Mouse (Mus musculus) heart, embryonic 13.5 days (tissue): ENCODE results near the gene Snx29. TPM values are rescaled to one million over a fixed set of nuclear protein-coding genes. Genes with fewer than 3 reads are reported as not detected.

Experiments used
- ATAC-seq: fragments of 200-750 bp; cut with Nextera tagmentation; 2 replicates; pipeline ENCODE4 v1.8.0; 2017; ENCODE audit warnings: moderate TSS enrichment; ENCODE audit not compliant: insufficient number of reproducible peaks, low FRiP score, low TSS enrichment; ENCODE audit errors: extremely low read depth
- H3K27ac ChIP-seq: fragments of 300-500 bp; sonication (generic); replicated peaks from 2 replicates; pipeline ENCODE4 v1.5.1; 2015; ENCODE audit warnings: moderate library complexity, mild to moderate bottlenecking, inconsistent platforms
- H3K27me3 ChIP-seq: fragments of 300-500 bp; sonication (generic); replicated peaks from 2 replicates; pipeline ENCODE4 v1.6.1; 2015; ENCODE audit warnings: mild to moderate bottlenecking, inconsistent platforms
- H3K36me3 ChIP-seq: fragments of 300-500 bp; sonication (generic); 2 replicates; pipeline ENCODE4 v1.6.1; 2015; ENCODE audit warnings: mild to moderate bottlenecking, inconsistent platforms
- H3K4me1 ChIP-seq: fragments of 300-500 bp; sonication (generic); 2 replicates; pipeline ENCODE4 v1.6.1; 2015; ENCODE audit warnings: inconsistent platforms
- H3K4me2 ChIP-seq: fragments of 300-500 bp; sonication (generic); 2 replicates; pipeline ENCODE4 v1.6.1; 2015; ENCODE audit warnings: inconsistent platforms, mild to moderate bottlenecking, moderate library complexity
- H3K4me3 ChIP-seq: fragments of 300-500 bp; sonication (generic); 2 replicates; pipeline ENCODE4 v1.5.1; 2015; ENCODE audit warnings: moderate library complexity, mild to moderate bottlenecking, inconsistent platforms
- H3K9ac ChIP-seq: fragments of 300-500 bp; sonication (generic); 2 replicates; pipeline ENCODE4 v1.6.1; 2015; ENCODE audit warnings: inconsistent platforms, mild to moderate bottlenecking, moderate library complexity
- H3K9me3 ChIP-seq: fragments of 300-500 bp; sonication (generic); 2 replicates; pipeline ENCODE4 v1.6.1; 2016; ENCODE audit warnings: inconsistent platforms
- WGBS: fragments of 180-500 bp; shearing (Covaris S2); methylation state at CpG from one replicate; pipeline ENCODE4 v1.1.7; 2015; ENCODE audit warnings: mixed read lengths; 5-methylcytosine and 5-hydroxymethylcytosine counted together
- polyA plus RNA-seq: library from polyadenylated mRNA; unstranded; fragments of >200 nt; fragmentation: Nextera tagmentation; extraction: Ambion mirVana; gene quantifications from 2 replicates; pipeline ENCODE4 v1.2.1, GENCODE M21; 2015

The Snx29 gene
- polyA plus RNA-seq, 1 experiment from 2014 or later, result 6.0 TPM

DNA sequence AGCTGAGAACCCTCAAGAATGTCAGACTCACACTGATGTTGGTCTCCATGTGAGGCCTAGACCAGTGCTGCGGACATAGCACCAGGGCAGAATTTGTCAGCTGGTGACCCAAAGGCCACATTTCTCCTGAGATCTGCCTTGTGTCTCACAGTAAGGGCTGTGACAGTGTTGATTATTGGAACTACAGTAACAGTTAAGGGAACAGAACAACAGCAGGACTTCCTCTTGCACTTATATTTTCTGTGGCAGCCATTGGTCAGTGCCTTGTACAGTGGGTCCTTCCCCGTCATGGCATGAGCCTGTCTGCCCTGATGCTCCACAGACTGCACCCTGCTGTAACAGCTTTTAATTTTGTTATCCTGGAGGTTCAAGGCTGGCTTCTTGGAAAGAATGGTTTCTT lies 403.2 kb downstream of the Snx29 start:
- no peak for ATAC-seq
- 60% methylated on average over 2 of the region's 2 CpGs for WGBS
- Histone ChIP-seq H3K4me1 (no peaks in the 10 kb centered on the region), H3K27ac (no peak overlapping the region), H3K27me3 (no peaks in the 10 kb centered on the region), H3K9ac (no peak overlapping the region), H3K4me2 (no peak overlapping the region), H3K9me3 (no peaks in the 10 kb centered on the region), H3K4me3 (no peak overlapping the region), H3K36me3 (no peaks in the 10 kb centered on the region)

- Histone ChIP-seq H3K4me2 (no peak overlapping the region), H3K9ac (no peak overlapping the region), H3K27ac (no peak overlapping the region), H3K9me3 (no peaks in the 10 kb centered on the region), H3K4me3 (no peak overlapping the region), H3K36me3 (no peaks in the 10 kb centered on the region), H3K27me3 (no peaks in the 10 kb centered on the region), H3K4me1 (no peaks in the 10 kb centered on the region)
- 83% methylated on average over 9 of the region's 9 CpGs for WGBS
- no peak for ATAC-seq
Measured at GRCm38 (mm10) chr16:11727331-11727730, 404.6 kb downstream of the Snx29 start.

DNA sequence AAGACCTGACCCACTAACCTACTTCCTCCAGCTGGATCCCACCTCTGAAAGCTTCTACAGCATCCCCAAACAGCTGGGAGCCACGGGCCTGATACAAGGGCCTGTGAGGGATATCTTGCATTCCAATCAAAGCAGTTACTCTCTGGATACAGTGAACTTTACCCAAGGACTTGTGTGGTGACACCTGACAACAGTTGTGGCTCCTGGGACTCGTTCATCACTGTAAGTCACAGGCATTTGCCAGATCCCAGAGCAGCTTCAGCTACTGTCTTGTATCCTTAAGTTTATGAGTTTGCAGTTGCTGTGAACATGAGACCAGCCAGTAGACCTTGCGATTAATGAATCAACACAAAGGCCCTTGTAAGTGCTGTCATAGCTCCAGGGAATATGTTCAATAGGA lies 405.4 kb downstream of the Snx29 start:
- Histone ChIP-seq H3K9ac (no peak overlapping the region), H3K27me3 (no peaks in the 10 kb centered on the region), H3K9me3 (no peaks in the 10 kb centered on the region), H3K4me1 (no peaks in the 10 kb centered on the region), H3K27ac (no peak overlapping the region), H3K4me3 (no peak overlapping the region), H3K36me3 (no peaks in the 10 kb centered on the region), H3K4me2 (no peak overlapping the region)
- WGBS, result 61% methylated on average over 3 of the region's 3 CpGs
- no peak for ATAC-seq

DNA sequence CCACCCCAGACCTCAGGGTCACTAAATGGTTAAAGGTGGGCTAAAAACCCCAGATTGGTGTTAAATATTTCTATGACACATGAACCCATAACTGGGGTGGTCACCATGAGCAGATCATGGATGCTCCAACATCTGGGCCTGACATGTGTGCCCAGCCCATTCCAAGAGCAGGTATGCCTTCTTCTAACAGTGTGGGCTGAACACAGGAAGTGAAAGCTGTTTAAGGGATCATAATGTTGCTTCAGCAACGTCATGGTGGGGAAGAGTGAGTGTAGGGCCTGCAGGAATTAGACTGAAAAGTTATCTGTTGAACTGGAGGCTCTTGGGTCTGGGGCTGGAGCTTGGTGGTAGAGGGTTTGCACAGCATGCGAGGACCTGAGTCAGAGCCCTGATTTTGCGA lies 405.9 kb downstream of the Snx29 start:
- H3K4me2 ChIP-seq, result no peak overlapping the region
- no peak overlapping the region for H3K27ac ChIP-seq
- no peaks in the 10 kb centered on the region for H3K9me3 ChIP-seq
- H3K4me3 ChIP-seq, result no peak overlapping the region
- H3K9ac ChIP-seq, result no peak overlapping the region
- H3K36me3 ChIP-seq, result no peaks in the 10 kb centered on the region
- no peak for ATAC-seq
- H3K27me3 ChIP-seq, result no peaks in the 10 kb centered on the region
- WGBS, result 71% methylated on average over 3 of the region's 3 CpGs
- no peaks in the 10 kb centered on the region for H3K4me1 ChIP-seq

- Histone ChIP-seq H3K4me2 (no peak overlapping the region), H3K36me3 (no peaks in the 10 kb centered on the region), H3K27ac (no peak overlapping the region), H3K9me3 (no peaks in the 10 kb centered on the region), H3K4me1 (no peaks in the 10 kb centered on the region), H3K27me3 (no peaks in the 10 kb centered on the region), H3K4me3 (no peak overlapping the region), H3K9ac (no peak overlapping the region)
- no peak for ATAC-seq
- 55% methylated on average over 6 of the region's 6 CpGs for WGBS
Measured at GRCm38 (mm10) chr16:11729111-11729510, 406.4 kb downstream of the Snx29 start.

DNA sequence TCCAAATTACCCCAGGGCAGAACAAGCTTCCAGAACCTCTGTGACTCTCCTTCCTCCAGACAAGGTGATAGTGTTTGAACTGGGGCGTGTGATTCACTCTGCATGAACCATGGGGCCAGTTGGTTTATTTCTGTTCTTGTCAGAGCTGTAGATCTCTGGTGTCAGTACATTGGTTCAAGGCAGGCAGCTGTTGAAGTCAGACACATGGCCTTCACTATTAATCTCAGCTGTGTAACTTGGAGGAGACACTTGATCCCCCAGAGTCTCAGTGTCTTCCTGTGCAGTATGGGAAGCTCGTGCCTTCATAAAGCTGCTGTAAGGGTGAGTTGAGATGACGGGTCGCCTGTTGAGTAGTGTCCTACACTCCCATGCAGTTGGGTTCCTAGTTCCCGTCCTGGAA lies 407.1 kb downstream of the Snx29 start:
- Histone ChIP-seq H3K36me3 (no peaks in the 10 kb centered on the region), H3K4me1 (no peaks in the 10 kb centered on the region), H3K9me3 (no peaks in the 10 kb centered on the region), H3K27ac (no peak overlapping the region), H3K9ac (no peak overlapping the region), H3K4me2 (no peak overlapping the region), H3K4me3 (no peak overlapping the region), H3K27me3 (no peaks in the 10 kb centered on the region)
- 73% methylated on average over 5 of the region's 5 CpGs for WGBS
- ATAC-seq, result no peak

DNA sequence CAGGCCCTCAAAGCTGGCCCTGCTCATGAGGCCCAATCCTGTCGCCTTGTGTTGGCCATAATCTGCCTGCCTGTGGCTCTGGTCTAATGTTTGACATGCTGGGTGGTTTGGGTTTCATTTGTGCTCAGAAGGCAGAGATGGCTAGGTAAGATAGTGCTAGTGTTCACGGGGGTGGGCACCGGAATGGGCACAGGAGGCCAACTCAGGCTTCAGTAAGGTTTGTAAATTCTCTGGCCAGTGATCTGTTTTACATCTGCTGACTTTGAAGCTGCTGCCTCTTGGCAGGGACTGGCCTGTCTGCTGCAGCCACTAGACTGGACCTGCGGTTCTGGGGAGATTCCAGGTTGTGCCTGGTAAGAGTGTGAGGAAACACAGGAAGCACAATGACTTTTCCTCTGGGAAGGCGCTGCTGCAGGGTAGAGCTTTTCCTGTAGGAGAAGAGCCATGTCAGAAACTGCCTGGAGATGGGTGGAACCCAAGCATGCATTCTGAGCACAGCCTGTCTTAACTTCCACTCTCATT lies 408.4 kb downstream of the Snx29 start:
- no peaks in the 10 kb centered on the region for H3K36me3 ChIP-seq
- 62% methylated on average over 5 of the region's 5 CpGs for WGBS
- H3K4me2 ChIP-seq, result no peak overlapping the region
- H3K9me3 ChIP-seq, result no peaks in the 10 kb centered on the region
- no peaks in the 10 kb centered on the region for H3K4me1 ChIP-seq
- H3K9ac ChIP-seq, result no peak overlapping the region
- no peak overlapping the region for H3K27ac ChIP-seq
- ATAC-seq, result no peak
- H3K4me3 ChIP-seq, result no peak overlapping the region
- no peaks in the 10 kb centered on the region for H3K27me3 ChIP-seq

GRCm38 (mm10) chr16:11738341-11738740 lies 415.6 kb downstream of the Snx29 start:
- Histone ChIP-seq H3K36me3 (no peaks in the 10 kb centered on the region), H3K9ac (no peak overlapping the region), H3K27me3 (no peaks in the 10 kb centered on the region), H3K4me2 (no peak overlapping the region), H3K9me3 (no peaks in the 10 kb centered on the region), H3K4me1 (no peaks in the 10 kb centered on the region), H3K4me3 (no peak overlapping the region), H3K27ac (no peak overlapping the region)
- WGBS, result 43% methylated on average over 7 of the region's 7 CpGs
- ATAC-seq, result no peak

DNA sequence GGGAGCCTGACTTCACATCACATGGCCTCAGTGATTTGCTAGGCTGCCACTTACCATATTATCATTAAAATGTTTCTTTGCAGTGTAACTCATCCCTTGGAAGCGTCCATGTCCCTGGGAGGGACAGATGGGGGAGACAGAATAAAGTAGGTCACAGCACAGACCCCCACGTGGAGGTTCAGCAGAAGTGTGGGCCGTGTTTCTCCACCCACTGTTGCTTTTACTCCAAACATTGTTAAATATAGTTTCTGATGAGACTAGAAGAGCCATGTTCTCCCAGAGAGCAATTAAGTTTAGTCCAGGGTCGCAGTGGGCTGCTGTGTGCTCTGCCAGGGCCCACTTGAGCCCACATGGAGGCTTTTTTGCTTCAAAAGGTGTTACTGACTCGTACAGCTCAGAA lies 419.2 kb downstream of the Snx29 start:
- H3K9ac ChIP-seq, result no peak overlapping the region
- no peak overlapping the region for H3K27ac ChIP-seq
- no peaks in the 10 kb centered on the region for H3K36me3 ChIP-seq
- no peaks in the 10 kb centered on the region for H3K9me3 ChIP-seq
- no peak overlapping the region for H3K4me2 ChIP-seq
- no peak overlapping the region for H3K4me3 ChIP-seq
- no peaks in the 10 kb centered on the region for H3K4me1 ChIP-seq
- no peak for ATAC-seq
- H3K27me3 ChIP-seq, result no peaks in the 10 kb centered on the region
- 65% methylated on average over 5 of the region's 5 CpGs for WGBS

DNA sequence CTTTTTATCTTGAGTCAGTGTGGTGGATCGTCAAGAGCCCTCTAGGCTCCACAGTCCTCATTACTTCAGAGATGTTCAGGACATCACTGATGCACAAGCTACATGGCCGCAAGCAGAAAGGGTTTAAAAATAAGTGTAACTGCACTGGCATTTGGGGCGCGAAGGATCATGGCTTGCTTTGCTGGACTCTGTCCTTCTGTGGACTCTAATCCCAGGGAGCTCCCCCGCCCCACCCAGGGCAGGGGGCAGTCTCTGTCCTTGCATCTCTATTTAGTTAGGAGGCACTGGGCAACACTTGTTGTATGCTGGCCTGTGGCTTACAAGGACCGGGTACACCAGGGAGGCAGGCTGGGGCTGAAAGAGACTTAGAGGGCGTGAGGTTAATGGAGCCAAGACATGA lies 419.6 kb downstream of the Snx29 start:
- Histone ChIP-seq H3K36me3 (no peaks in the 10 kb centered on the region), H3K4me2 (no peak overlapping the region), H3K4me3 (no peak overlapping the region), H3K4me1 (no peaks in the 10 kb centered on the region), H3K27ac (no peak overlapping the region), H3K27me3 (no peaks in the 10 kb centered on the region), H3K9me3 (no peaks in the 10 kb centered on the region), H3K9ac (no peak overlapping the region)
- no peak for ATAC-seq
- WGBS, result 79% methylated on average over 7 of the region's 7 CpGs

DNA sequence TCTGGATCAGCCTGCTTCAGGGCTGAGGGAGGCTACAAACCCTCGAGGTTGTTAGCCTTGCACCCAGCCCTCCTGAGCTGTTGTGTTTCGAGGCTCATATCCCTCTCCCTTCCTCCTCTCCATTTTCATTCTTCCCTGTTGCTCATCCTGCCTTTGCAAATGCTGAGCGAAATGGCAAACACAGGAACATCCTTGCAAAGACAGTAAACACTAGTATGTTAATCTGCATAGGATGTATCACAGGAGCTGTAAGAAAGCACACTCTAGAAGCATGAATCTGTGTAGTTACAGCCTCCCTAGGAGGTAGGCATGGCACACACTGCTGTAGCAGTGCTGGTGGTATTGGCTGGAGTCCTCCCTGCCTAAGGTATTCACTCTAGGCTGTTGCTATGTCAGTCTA lies 420.3 kb downstream of the Snx29 start:
- Histone ChIP-seq H3K9ac (no peak overlapping the region), H3K36me3 (no peaks in the 10 kb centered on the region), H3K27ac (no peak overlapping the region), H3K4me2 (no peak overlapping the region), H3K4me1 (no peaks in the 10 kb centered on the region), H3K27me3 (no peaks in the 10 kb centered on the region), H3K9me3 (no peaks in the 10 kb centered on the region), H3K4me3 (no peak overlapping the region)
- no peak for ATAC-seq
- WGBS, result 64% methylated on average over 3 of the region's 3 CpGs

DNA sequence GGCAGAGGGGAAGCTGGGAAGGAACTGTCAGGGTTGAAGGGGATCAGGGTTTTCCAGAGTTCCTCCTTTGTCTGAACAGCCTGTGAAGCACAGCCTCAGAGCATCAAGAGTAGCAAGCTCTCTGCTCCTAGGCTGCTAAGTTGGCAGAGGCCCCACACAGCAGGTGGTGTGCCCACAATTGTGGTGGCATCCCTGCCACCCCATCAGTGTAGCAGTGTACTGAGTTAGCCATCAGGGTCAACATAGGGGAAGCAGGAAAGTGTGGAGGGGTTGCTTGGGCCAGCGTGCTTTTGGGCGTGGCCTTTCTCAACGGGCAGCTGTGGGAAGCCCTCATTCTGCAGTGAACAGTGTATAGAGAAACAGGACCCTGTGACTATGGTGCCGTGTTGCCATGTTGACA lies 421.0 kb downstream of the Snx29 start:
- no peak overlapping the region for H3K4me3 ChIP-seq
- H3K9me3 ChIP-seq, result no peaks in the 10 kb centered on the region
- H3K27ac ChIP-seq, result no peak overlapping the region

More for the DNA sequence above, 421.0 kb downstream of the Snx29 start:
- WGBS, result 71% methylated on average over 4 of the region's 4 CpGs
- H3K4me2 ChIP-seq, result no peak overlapping the region
- H3K4me1 ChIP-seq, result no peaks in the 10 kb centered on the region
- ATAC-seq, result no peak
- no peaks in the 10 kb centered on the region for H3K36me3 ChIP-seq
- no peak overlapping the region for H3K9ac ChIP-seq
- H3K27me3 ChIP-seq, result no peaks in the 10 kb centered on the region
